Mouse (Mus musculus) testis, adult 2 months (tissue): ENCODE data around the gene Npy4r.

Source experiments
- CTCF ChIP-seq: fragments of 200-500 bp; IDR thresholded peaks from 2 replicates; pipeline ENCODE4 v1.5.1; 2012; ENCODE audit warnings: low read depth, mild to moderate bottlenecking, inconsistent platforms, low read length, moderate library complexity; ENCODE audit not compliant: control insufficient read depth, insufficient read depth, insufficient replicate concordance
- POLR2A ChIP-seq: fragments of 200-500 bp; IDR thresholded peaks from 2 replicates; pipeline ENCODE4 v1.6.1; 2012; ENCODE audit warnings: low read depth, mild to moderate bottlenecking, inconsistent platforms, low read length, moderate library complexity; ENCODE audit not compliant: control insufficient read depth

- TF ChIP-seq CTCF (no peak), POLR2A (no peak)
Measured at GRCm38 (mm10) chr14:34139671-34140664, 12.3 kb downstream of the Npy4r start.
